Mouse (Mus musculus) CH12.LX (cell line): ENCODE measurements around the gene Cdsn.

ENCODE experiments used
- CTCF ChIP-seq, 2 experiments: IDR thresholded peaks in 1 of 2; conservative IDR thresholded peaks in 1 of 2; 2 replicates each; pipeline ENCODE4 v1.5.1; 2011 to 2012; ENCODE audit warnings: low read depth in 2 of 2, low read length in 2 of 2, improper control_type of control experiment in 1 of 2, inconsistent platforms in 1 of 2, mild to moderate bottlenecking in 1 of 2, moderate library complexity in 1 of 2
- ETS1 ChIP-seq: conservative IDR thresholded peaks from 2 replicates; pipeline ENCODE4 v1.6.1; 2012; ENCODE audit warnings: low read depth, mild to moderate bottlenecking, inconsistent platforms, low read length, improper control_type of control experiment, moderate library complexity
- HCFC1 ChIP-seq: IDR thresholded peaks from 2 replicates; pipeline ENCODE4 v1.6.1; 2012; ENCODE audit warnings: low read depth, mild to moderate bottlenecking, inconsistent platforms, low read length, improper control_type of control experiment
- JUN ChIP-seq: IDR thresholded peaks from 2 replicates; pipeline ENCODE4 v1.6.1; 2011; ENCODE audit warnings: low read depth, mild to moderate bottlenecking, low read length, improper control_type of control experiment, moderate library complexity; ENCODE audit not compliant: insufficient read depth
- JUND ChIP-seq: conservative IDR thresholded peaks from 2 replicates; pipeline ENCODE4 v1.6.1; 2011; ENCODE audit warnings: low read depth, low read length, improper control_type of control experiment
- MAX ChIP-seq: IDR thresholded peaks from 2 replicates; pipeline ENCODE4 v1.6.1; 2011; ENCODE audit warnings: low read length, improper control_type of control experiment
- MEF2A ChIP-seq: IDR thresholded peaks from 2 replicates; pipeline ENCODE4 v1.6.1; 2014; ENCODE audit warnings: low read depth, mild to moderate bottlenecking, inconsistent platforms, low read length, improper control_type of control experiment, borderline replicate concordance
- MYC ChIP-seq: IDR thresholded peaks from 2 replicates; pipeline ENCODE4 v1.6.1; 2011; ENCODE audit warnings: low read depth, mild to moderate bottlenecking, improper control_type of control experiment, low read length
- NRF1 ChIP-seq: IDR thresholded peaks from 2 replicates; pipeline ENCODE4 v1.6.1; 2014; ENCODE audit warnings: low read depth, mild to moderate bottlenecking, inconsistent platforms, low read length, improper control_type of control experiment, moderate library complexity
- POLR2A ChIP-seq: IDR thresholded peaks from 2 replicates; pipeline ENCODE4 v1.6.1; 2011; ENCODE audit warnings: low read depth, mild to moderate bottlenecking, improper control_type of control experiment, low read length
- POLR2AphosphoS2 ChIP-seq: IDR thresholded peaks from 2 replicates; pipeline ENCODE4 v1.6.1; 2011; ENCODE audit warnings: low read depth, low read length, improper control_type of control experiment
- SIN3A ChIP-seq: IDR thresholded peaks from 2 replicates; pipeline ENCODE4 v1.6.1; 2012; ENCODE audit warnings: low read length, improper control_type of control experiment, inconsistent platforms

DNA sequence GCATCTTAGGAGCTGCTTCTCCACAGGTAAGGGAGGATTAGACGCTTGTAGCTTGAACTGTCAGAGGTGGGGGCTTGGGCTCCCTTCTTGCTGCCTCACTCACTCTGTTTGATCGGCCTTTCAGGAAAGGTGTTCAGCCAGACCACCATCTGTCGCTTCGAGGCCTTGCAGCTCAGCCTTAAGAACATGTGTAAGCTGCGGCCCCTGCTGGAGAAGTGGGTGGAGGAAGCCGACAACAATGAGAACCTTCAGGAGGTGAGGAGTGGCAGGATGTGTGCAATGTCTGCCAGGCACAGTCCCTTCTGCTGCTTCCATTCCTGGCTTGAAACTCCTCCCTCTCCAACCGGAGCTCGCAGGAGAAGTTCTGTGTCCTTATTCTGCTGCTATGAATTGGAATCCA is 42.6 kb upstream of the Cdsn start:
- TF ChIP-seq MYC (no peak), NRF1 (no peak), CTCF (conservative IDR thresholded peaks at IDR 0.05 in 1 of 2, IDR thresholded peaks at IDR 0.05 in 1 of 2; ENCODE audit: low read depth in 2 of 2, low read length in 2 of 2) (peak in 1 of 2 experiments; percentile 74; a peak in 2 of 4 replicates), MEF2A (no peak), ETS1 (no peak), POLR2A (no peak), JUN (no peak), HCFC1 (no peak), MAX (peak; percentile 43; the same call in 1 of the 2 replicates), SIN3A (no peak), POLR2AphosphoS2 (no peak), JUND (no peak)
